Mouse (Mus musculus) erythroblast, embryonic 14.5 days (primary cell): ENCODE measurements around the gene Mecr.

Experiments
- GATA1 ChIP-seq: IDR thresholded peaks from 2 replicates; pipeline ENCODE4 v1.6.1; 2012; ENCODE audit warnings: low read length, inconsistent platforms, mixed read lengths
- TAL1 ChIP-seq: IDR thresholded peaks from 3 replicates; pipeline ENCODE4 v1.6.1; 2012; ENCODE audit warnings: low read length, inconsistent platforms, mixed read lengths

GRCm38 (mm10) chr4:131915821-131916328 is 72.6 kb downstream of the Mecr start:
- TF ChIP-seq GATA1 (no peak), TAL1 (no peak)
